Mouse (Mus musculus): ENCODE data around the gene Prpf19. TPM values are rescaled to one million over a fixed set of nuclear protein-coding genes. Genes with fewer than 3 reads are reported as not detected.

Gene Prpf19
- total and polyA plus RNA-seq, 3 experiments: 81.9 to 192 (median 88.8) TPM

DNA sequence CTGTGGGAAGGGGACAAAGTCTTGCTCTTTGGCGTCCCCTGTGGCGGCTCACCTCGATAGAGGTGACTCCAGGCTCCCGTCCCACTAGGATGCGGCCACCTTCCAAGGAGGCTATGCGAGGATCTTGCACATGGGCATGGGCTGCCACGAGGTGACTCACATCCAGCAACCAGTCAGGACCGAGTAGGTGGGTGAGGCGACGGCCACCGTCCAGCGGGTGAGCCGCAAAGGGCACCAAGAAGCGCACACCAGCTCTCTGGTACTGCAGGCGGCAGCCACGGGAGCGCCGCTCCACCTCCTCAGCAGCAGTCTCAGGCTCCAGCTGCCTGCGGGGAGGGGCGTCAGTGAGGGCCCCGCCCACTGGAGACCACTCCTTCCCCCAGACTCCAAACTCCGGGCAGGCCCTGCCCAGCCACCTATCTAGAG lies 34.9 kb upstream of the Prpf19 start:
- ATAC-seq (ENCODE audit: extremely low read depth, insufficient number of reproducible peaks, low FRiP score, poor library complexity, severe bottlenecking) (no peak), DNase-seq (ENCODE audit: low spot score) (no peak)
- TF ChIP-seq POLR2AphosphoS5 (IDR thresholded peaks at IDR 0.05; ENCODE audit: insufficient replicate concordance, low read depth, low read length) (no peak), CTCF (IDR thresholded peaks at IDR 0.05; ENCODE audit: low read depth, low read length) (no peak), TAL1 (conservative IDR thresholded peaks at IDR 0.05; ENCODE audit: low read depth, low read length) (no peak)
- no peaks in the 10 kb centered on the region for H3K4me1 ChIP-seq (ENCODE audit: insufficient read depth, low read depth, low read length)
- no peak overlapping the region for H3K4me3 ChIP-seq (ENCODE audit: low read depth, low read length)
- H3K9me3 ChIP-seq (replicated peaks): no peaks in the 10 kb centered on the region
- peaks cover 17% of the 10 kb centered on the region for H3K27me3 ChIP-seq (ENCODE audit: insufficient read depth, low read length)
- no peaks in the 10 kb centered on the region for H3K36me3 ChIP-seq (replicated peaks)

DNA sequence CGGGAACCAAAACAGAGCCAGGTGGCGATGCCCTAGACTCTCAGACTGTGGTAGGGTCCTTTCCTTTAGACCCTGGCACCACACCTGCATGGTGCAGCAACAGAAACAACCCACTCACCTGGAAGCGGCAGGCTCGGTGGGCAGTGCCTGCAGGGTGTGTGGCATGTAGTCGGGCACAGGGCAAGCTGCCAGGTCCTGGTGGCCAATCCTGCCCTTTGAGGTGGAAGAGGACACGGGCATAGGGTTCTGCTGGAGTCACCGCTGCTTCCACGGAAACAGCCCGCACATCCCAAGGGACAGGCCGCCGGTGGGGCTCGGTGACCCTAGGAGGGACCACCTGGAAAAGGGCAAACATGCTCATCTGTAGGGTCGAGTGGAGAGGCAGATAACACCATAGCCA lies 28.7 kb upstream of the Prpf19 start:
- DNase-seq (ENCODE audit: low spot score) (no peak), ATAC-seq (ENCODE audit: extremely low read depth, insufficient number of reproducible peaks, low FRiP score, poor library complexity, severe bottlenecking) (no peak)
- TF ChIP-seq CTCF (IDR thresholded peaks at IDR 0.05; ENCODE audit: low read depth, low read length) (no peak), GATA2 (IDR thresholded peaks at IDR 0.05; ENCODE audit: borderline replicate concordance, low read depth, low read length) (no peak), GATA1 (IDR thresholded peaks at IDR 0.05; ENCODE audit: borderline replicate concordance, low read length) (no peak), POLR2AphosphoS5 (IDR thresholded peaks at IDR 0.05; ENCODE audit: insufficient replicate concordance, low read depth, low read length) (no peak)
- no peaks in the 10 kb centered on the region for H3K9me3 ChIP-seq (replicated peaks)
- no peak overlapping the region for H3K4me3 ChIP-seq (ENCODE audit: low read depth, low read length)
- peaks cover 35% of the 10 kb centered on the region for H3K27me3 ChIP-seq (ENCODE audit: insufficient read depth, low read length)
- peaks cover 8% of the 10 kb centered on the region for H3K36me3 ChIP-seq (replicated peaks)
- no peaks in the 10 kb centered on the region for H3K4me1 ChIP-seq (ENCODE audit: insufficient read depth, low read depth, low read length)

DNA sequence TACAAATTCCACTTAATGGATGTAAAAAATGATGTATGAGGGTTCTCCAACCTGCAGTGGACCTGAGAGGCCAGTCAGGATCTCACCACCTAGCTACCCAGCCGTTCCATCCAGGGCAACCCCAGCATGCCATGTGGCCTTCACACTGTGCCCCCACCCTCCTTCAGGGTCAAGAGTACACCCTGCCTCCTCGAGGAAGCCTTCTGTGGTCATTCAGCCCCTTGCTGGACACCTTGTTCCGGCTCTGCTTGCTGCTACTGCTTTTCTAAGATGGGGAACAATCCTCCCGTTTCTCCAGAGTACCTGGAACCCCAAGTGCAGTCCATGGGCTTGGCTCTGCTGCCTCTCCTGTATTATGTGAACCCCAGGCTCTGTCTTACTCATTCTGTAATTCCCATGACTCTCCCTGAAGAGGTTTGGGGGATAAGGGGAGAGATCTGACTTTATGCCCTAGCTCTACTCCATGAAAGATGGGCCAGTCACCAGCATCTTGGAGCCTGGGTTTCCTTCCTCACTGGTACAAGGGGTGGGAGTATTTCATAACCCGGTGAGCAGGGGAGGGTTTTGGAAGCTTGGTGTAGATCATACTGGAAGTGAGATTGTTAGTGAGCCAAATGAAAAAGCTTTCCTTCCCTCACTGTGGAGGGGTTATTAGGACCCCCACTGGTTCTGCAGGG lies 26.9 kb upstream of the Prpf19 start:
- TF ChIP-seq CTCF (IDR thresholded peaks at IDR 0.05; ENCODE audit: low read depth, low read length): no peak
- TF ChIP-seq POLR2AphosphoS5 (IDR thresholded peaks at IDR 0.05; ENCODE audit: insufficient replicate concordance, low read depth, low read length): no peak
- TF ChIP-seq GATA1 (IDR thresholded peaks at IDR 0.05; ENCODE audit: borderline replicate concordance, low read length): no peak
- no peak for TF ChIP-seq TAL1 (conservative IDR thresholded peaks at IDR 0.05; ENCODE audit: low read depth, low read length)
- no peak for TF ChIP-seq GATA2 (IDR thresholded peaks at IDR 0.05; ENCODE audit: borderline replicate concordance, low read depth, low read length)
- DNase-seq (ENCODE audit: low spot score): no peak
- Histone ChIP-seq H3K36me3 (replicated peaks) (peaks cover 25% of the 10 kb centered on the region), H3K4me3 (ENCODE audit: low read depth, low read length) (no peak overlapping the region), H3K9me3 (replicated peaks) (no peaks in the 10 kb centered on the region), H3K4me1 (ENCODE audit: insufficient read depth, low read depth, low read length) (no peaks in the 10 kb centered on the region), H3K27me3 (ENCODE audit: insufficient read depth, low read length) (peaks cover 32% of the 10 kb centered on the region)
- ATAC-seq (ENCODE audit: extremely low read depth, insufficient number of reproducible peaks, low FRiP score, poor library complexity, severe bottlenecking): no peak

DNA sequence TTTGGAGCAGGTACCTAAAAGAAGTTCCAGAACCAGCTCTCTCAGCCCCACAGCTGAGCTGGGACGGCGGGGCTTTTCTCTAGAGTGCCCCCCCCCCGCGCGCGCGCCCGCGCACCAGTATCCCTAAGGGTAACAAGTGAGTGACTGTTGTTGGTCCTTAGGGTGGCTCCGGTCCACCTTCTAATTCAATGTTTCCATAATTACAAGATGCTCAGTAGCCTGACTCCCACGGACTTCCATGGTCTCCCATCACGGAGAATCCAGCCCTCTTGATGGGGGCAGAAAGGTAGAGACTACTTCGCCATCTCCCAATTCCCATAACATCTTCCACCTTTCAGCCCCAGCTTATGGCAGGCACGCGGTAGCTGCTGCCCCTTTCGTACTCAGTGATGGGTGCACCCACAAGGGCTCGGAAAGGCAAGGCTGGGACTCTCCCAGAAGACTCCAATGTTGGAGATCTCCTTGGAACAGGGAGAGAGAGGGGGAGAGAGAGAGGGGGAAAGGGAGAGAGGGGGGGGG lies 26.3 kb upstream of the Prpf19 start:
- TF ChIP-seq TAL1 (conservative IDR thresholded peaks at IDR 0.05; ENCODE audit: low read depth, low read length) (no peak), POLR2AphosphoS5 (IDR thresholded peaks at IDR 0.05; ENCODE audit: insufficient replicate concordance, low read depth, low read length) (no peak), CTCF (IDR thresholded peaks at IDR 0.05; ENCODE audit: low read depth, low read length) (no peak), GATA1 (IDR thresholded peaks at IDR 0.05; ENCODE audit: borderline replicate concordance, low read length) (no peak), GATA2 (IDR thresholded peaks at IDR 0.05; ENCODE audit: borderline replicate concordance, low read depth, low read length) (no peak)
- H3K27me3 ChIP-seq (ENCODE audit: insufficient read depth, low read length): peaks cover 26% of the 10 kb centered on the region
- no peak for ATAC-seq (ENCODE audit: extremely low read depth, insufficient number of reproducible peaks, low FRiP score, poor library complexity, severe bottlenecking)

DNA sequence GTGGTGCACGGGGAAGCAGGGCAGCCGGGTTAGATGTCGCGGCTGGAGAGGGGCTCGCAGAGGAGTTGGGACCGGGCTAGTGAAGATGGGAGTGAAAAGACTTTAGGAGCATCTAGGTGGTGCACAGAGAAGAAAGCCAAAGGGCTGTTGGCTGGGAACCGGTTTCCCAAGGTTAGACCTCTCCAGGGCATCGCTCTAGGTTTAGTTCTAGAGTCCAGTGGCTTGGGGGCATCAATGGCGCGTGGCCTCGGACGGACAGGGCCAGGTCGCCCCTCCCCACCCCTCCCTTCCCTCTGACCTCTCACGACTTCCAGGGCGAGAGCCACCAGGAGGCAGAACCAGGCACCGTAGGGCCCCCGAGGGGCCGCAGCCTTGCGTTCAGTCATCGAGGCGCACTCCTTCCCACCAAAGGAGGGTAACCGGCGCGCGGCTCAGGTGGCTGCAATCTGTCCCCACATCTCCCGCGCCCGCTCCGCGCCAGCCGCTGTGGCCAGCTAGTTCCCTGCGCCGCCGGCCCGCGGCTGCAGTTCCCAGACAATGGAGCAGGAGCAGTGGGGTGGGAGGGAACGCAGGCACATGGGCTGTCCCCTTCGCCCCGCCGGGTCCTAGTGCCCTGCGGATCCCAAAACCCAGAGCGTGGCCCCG lies 25.7 kb upstream of the Prpf19 start:
- no peak for ATAC-seq (ENCODE audit: extremely low read depth, insufficient number of reproducible peaks, low FRiP score, poor library complexity, severe bottlenecking)
- H3K36me3 ChIP-seq (replicated peaks): peaks cover 37% of the 10 kb centered on the region
- TF ChIP-seq GATA1 (IDR thresholded peaks at IDR 0.05; ENCODE audit: borderline replicate concordance, low read length) (no peak), TAL1 (conservative IDR thresholded peaks at IDR 0.05; ENCODE audit: low read depth, low read length) (no peak), POLR2AphosphoS5 (IDR thresholded peaks at IDR 0.05; ENCODE audit: insufficient replicate concordance, low read depth, low read length) (no peak), GATA2 (IDR thresholded peaks at IDR 0.05; ENCODE audit: borderline replicate concordance, low read depth, low read length) (no peak), CTCF (IDR thresholded peaks at IDR 0.05; ENCODE audit: low read depth, low read length) (no peak)

More for the DNA sequence above, 26.3 kb upstream of the Prpf19 start:
- no peak for DNase-seq (ENCODE audit: low spot score)
- Histone ChIP-seq H3K9me3 (replicated peaks) (no peaks in the 10 kb centered on the region), H3K36me3 (replicated peaks) (peaks cover 30% of the 10 kb centered on the region), H3K4me1 (ENCODE audit: insufficient read depth, low read depth, low read length) (no peaks in the 10 kb centered on the region), H3K4me3 (ENCODE audit: low read depth, low read length) (no peak overlapping the region)

DNA sequence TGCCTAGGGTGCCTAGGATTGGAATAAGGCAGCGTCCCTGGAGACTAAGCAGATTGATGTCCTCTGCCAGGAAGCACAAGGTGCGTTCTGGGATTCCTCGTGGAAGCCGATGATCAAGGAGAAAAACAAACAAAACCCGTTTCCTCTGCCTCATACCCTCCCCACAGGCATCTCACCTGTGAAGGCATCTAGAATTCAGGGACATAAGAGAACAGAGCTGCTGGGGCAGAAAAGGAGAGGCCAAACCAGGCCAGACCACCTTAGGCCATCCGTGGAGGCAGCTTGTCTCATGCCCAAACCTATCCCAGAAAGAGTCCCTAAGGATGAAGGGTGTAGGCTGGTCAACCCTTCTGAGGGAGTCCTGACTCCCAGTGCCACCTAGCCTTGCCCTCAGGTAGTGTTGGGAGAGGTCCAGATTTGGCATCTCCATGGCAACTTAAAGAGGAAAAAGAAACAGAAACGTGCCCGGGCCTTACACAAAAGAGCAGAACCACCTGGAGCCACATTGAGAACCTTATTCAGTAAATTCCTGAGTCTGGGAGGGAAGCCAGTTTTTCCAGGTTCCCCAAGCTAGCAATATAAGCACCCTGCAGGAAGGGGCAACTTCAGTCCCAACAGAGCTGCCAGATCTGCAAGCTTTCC lies 25.0 kb upstream of the Prpf19 start, which contains the start of gene Tmem132a:
Tmem132a (minus strand) TSS at position 55 of the 642 bp plus-strand sequence.
- Histone ChIP-seq H3K27me3 (ENCODE audit: insufficient read depth, low read length) (peaks cover 24% of the 10 kb centered on the region), H3K4me3 (ENCODE audit: low read depth, low read length) (no peak within 1 kb of the TSS), H3K4me1 (ENCODE audit: insufficient read depth, low read depth, low read length) (no peaks in the 10 kb centered on the region), H3K9me3 (replicated peaks) (no peaks in the 10 kb centered on the region), H3K36me3 (replicated peaks) (peaks cover 38% of the 10 kb centered on the region)
- TF ChIP-seq GATA2 (IDR thresholded peaks at IDR 0.05; ENCODE audit: borderline replicate concordance, low read depth, low read length) (no peak), CTCF (IDR thresholded peaks at IDR 0.05; ENCODE audit: low read depth, low read length) (no peak), POLR2AphosphoS5 (IDR thresholded peaks at IDR 0.05; ENCODE audit: insufficient replicate concordance, low read depth, low read length) (no peak), TAL1 (conservative IDR thresholded peaks at IDR 0.05; ENCODE audit: low read depth, low read length) (no peak), GATA1 (IDR thresholded peaks at IDR 0.05; ENCODE audit: borderline replicate concordance, low read length) (no peak)
- ATAC-seq (ENCODE audit: extremely low read depth, insufficient number of reproducible peaks, low FRiP score, poor library complexity, severe bottlenecking) (no peak), DNase-seq (ENCODE audit: low spot score) (no peak)

More for the DNA sequence above, 25.7 kb upstream of the Prpf19 start:
- no peaks in the 10 kb centered on the region for H3K4me1 ChIP-seq (ENCODE audit: insufficient read depth, low read depth, low read length)
- peaks cover 24% of the 10 kb centered on the region for H3K27me3 ChIP-seq (ENCODE audit: insufficient read depth, low read length)
- no peaks in the 10 kb centered on the region for H3K9me3 ChIP-seq (replicated peaks)
- DNase-seq (ENCODE audit: low spot score): no peak
- no peak overlapping the region for H3K4me3 ChIP-seq (ENCODE audit: low read depth, low read length)

All from G1E (cell line).